Mouse (Mus musculus): Measurements from ENCODE around the gene Gtf2ird1. TPM values are rescaled to one million over a fixed set of nuclear protein-coding genes. Genes with fewer than 3 reads are reported as not detected.
"Not testable (repeated sequence)": the region's sequence is repeated elsewhere in the genome, so short reads cannot be mapped to it uniquely, and the experiment has no call there.

The Gtf2ird1 gene
- polyA plus RNA-seq, 1 experiment from 2014 or later, result 12.9 TPM

GRCm38 (mm10) chr5:134372926-134373658, 83.4 kb downstream of the Gtf2ird1 start:
- no peaks in the 10 kb centered on the region for H3K27me3 ChIP-seq
- 82% methylated on average over 6 of the region's 6 CpGs for WGBS (ENCODE audit: insufficient replicate concordance)
- DNase-seq, result no peak
- H3K4me3 ChIP-seq (replicated peaks), result no peak overlapping the region
- H3K27ac ChIP-seq, result no peak overlapping the region
- H3K4me1 ChIP-seq (replicated peaks), result 0 out of 2 replicates have a peak, but pooled peaks cover 5% of the 10 kb centered on the region
- no peak for ATAC-seq (ENCODE audit: low read depth)
- H3K9ac ChIP-seq, result no peak overlapping the region
- no peaks in the 10 kb centered on the region for H3K9me3 ChIP-seq (replicated peaks)
- no peaks in the 10 kb centered on the region; the same call in 1 of the 2 replicates for H3K36me3 ChIP-seq
- H3K4me2 ChIP-seq, result no peak overlapping the region

GRCm38 (mm10) chr5:134371511-134372289, 84.8 kb downstream of the Gtf2ird1 start:
- ATAC-seq (ENCODE audit: low read depth) (no peak), DNase-seq (no peak)
- Histone ChIP-seq H3K36me3 (no peaks in the 10 kb centered on the region; the same call in 1 of the 2 replicates), H3K27me3 (no peaks in the 10 kb centered on the region), H3K4me2 (no peak overlapping the region), H3K4me1 (replicated peaks) (0 out of 2 replicates have a peak, but pooled peaks cover 5% of the 10 kb centered on the region), H3K27ac (no peak overlapping the region), H3K9me3 (replicated peaks) (no peaks in the 10 kb centered on the region), H3K4me3 (replicated peaks) (no peak overlapping the region), H3K9ac (no peak overlapping the region)
- 69% methylated on average over 5 of the region's 5 CpGs for WGBS (ENCODE audit: insufficient replicate concordance)

- ATAC-seq (ENCODE audit: low read depth) (no peak), DNase-seq (no peak)
- Histone ChIP-seq H3K36me3 (no peaks in the 10 kb centered on the region; the same call in 1 of the 2 replicates), H3K4me2 (no peak overlapping the region), H3K27me3 (no peaks in the 10 kb centered on the region), H3K9me3 (replicated peaks) (no peaks in the 10 kb centered on the region), H3K4me3 (replicated peaks) (no peak overlapping the region), H3K4me1 (replicated peaks) (0 out of 2 replicates have a peak, but pooled peaks cover 5% of the 10 kb centered on the region), H3K27ac (no peak overlapping the region), H3K9ac (no peak overlapping the region)
- 64% methylated on average over 2 of the region's 2 CpGs for WGBS (ENCODE audit: insufficient replicate concordance)
Measured at GRCm38 (mm10) chr5:134370831-134371230, 85.7 kb downstream of the Gtf2ird1 start.

GRCm38 (mm10) chr5:134359101-134359500, 97.4 kb downstream of the Gtf2ird1 start:
- WGBS (ENCODE audit: insufficient replicate concordance), result 79% methylated on average over 4 of the region's 4 CpGs
- H3K36me3 ChIP-seq, result peaks cover 31% of the 10 kb centered on the region

GRCm38 (mm10) chr5:134355372-134355771, 101.1 kb downstream of the Gtf2ird1 start:
- H3K4me3 ChIP-seq (replicated peaks); H3K9ac ChIP-seq; H3K27me3 ChIP-seq; H3K27ac ChIP-seq; H3K9me3 ChIP-seq (replicated peaks); DNase-seq; H3K4me2 ChIP-seq; ATAC-seq (ENCODE audit: low read depth): not testable (repeated sequence)
- H3K4me1 ChIP-seq (replicated peaks), result peaks cover 12% of the 10 kb centered on the region
- peaks cover 23% of the 10 kb centered on the region for H3K36me3 ChIP-seq
- 74% methylated on average over 4 of the region's 4 CpGs for WGBS (ENCODE audit: insufficient replicate concordance)

More at GRCm38 (mm10) chr5:134359101-134359500, 97.4 kb downstream of the Gtf2ird1 start:
- H3K27me3 ChIP-seq, result no peaks in the 10 kb centered on the region
- no peak overlapping the region for H3K27ac ChIP-seq
- no peaks in the 10 kb centered on the region for H3K9me3 ChIP-seq (replicated peaks)
- H3K4me1 ChIP-seq (replicated peaks), result no peaks in the 10 kb centered on the region
- ATAC-seq (ENCODE audit: low read depth), result no peak
- H3K4me2 ChIP-seq, result no peak overlapping the region
- no peak overlapping the region for H3K9ac ChIP-seq
- H3K4me3 ChIP-seq (replicated peaks), result no peak overlapping the region
- DNase-seq, result no peak

- H3K4me1 ChIP-seq (replicated peaks), result peaks cover 14% of the 10 kb centered on the region
- H3K36me3 ChIP-seq, result 0 out of 2 replicates have a peak, but pooled peaks cover under 1% of the 10 kb centered on the region
- H3K9me3 ChIP-seq (replicated peaks), result no peaks in the 10 kb centered on the region
- H3K9ac ChIP-seq, result no peak overlapping the region
- ATAC-seq (ENCODE audit: low read depth) (no peak), DNase-seq (no peak)
- no peak overlapping the region for H3K27ac ChIP-seq
- no peaks in the 10 kb centered on the region for H3K27me3 ChIP-seq
- H3K4me2 ChIP-seq, result no peak overlapping the region
- WGBS (ENCODE audit: insufficient replicate concordance), result 51% methylated on average over 4 of the region's 4 CpGs
- no peak overlapping the region for H3K4me3 ChIP-seq (replicated peaks)
Measured at GRCm38 (mm10) chr5:134353117-134353516, 103.4 kb downstream of the Gtf2ird1 start.

GRCm38 (mm10) chr5:134352527-134353001, 104.0 kb downstream of the Gtf2ird1 start:
- Histone ChIP-seq H3K4me2 (no peak overlapping the region), H3K9ac (no peak overlapping the region), H3K9me3 (replicated peaks) (no peaks in the 10 kb centered on the region), H3K4me3 (replicated peaks) (no peak overlapping the region), H3K27me3 (no peaks in the 10 kb centered on the region), H3K27ac (no peak overlapping the region), H3K36me3 (no peaks in the 10 kb centered on the region), H3K4me1 (replicated peaks) (peaks cover 14% of the 10 kb centered on the region)
- WGBS (ENCODE audit: insufficient replicate concordance), result 48% methylated on average over 3 of the region's 3 CpGs
- ATAC-seq (ENCODE audit: low read depth), result no peak
- no peak for DNase-seq

GRCm38 (mm10) chr5:134350660-134351059, 105.9 kb downstream of the Gtf2ird1 start:
- Histone ChIP-seq H3K4me3 (replicated peaks) (no peak overlapping the region), H3K9me3 (replicated peaks) (0 out of 2 replicates have a peak, but pooled peaks cover 2% of the 10 kb centered on the region), H3K36me3 (no peaks in the 10 kb centered on the region), H3K27me3 (no peaks in the 10 kb centered on the region), H3K4me1 (replicated peaks) (peaks cover 14% of the 10 kb centered on the region), H3K27ac (no peak overlapping the region), H3K9ac (peak overlapping the region; percentile 28; the same call in 1 of the 2 replicates), H3K4me2 (peak overlapping the region; percentile 46)
- 8% methylated on average over 10 of the region's 10 CpGs for WGBS (ENCODE audit: insufficient replicate concordance)
- DNase-seq (peak; percentile 72), ATAC-seq (ENCODE audit: low read depth) (peak; percentile 94)

GRCm38 (mm10) chr5:134347066-134347465, 109.5 kb downstream of the Gtf2ird1 start:
- Histone ChIP-seq H3K4me3 (replicated peaks) (no peak overlapping the region), H3K9me3 (replicated peaks) (0 out of 2 replicates have a peak, but pooled peaks cover 2% of the 10 kb centered on the region), H3K27ac (no peak overlapping the region), H3K36me3 (no peaks in the 10 kb centered on the region), H3K9ac (no peak overlapping the region), H3K4me2 (no peak overlapping the region), H3K27me3 (no peaks in the 10 kb centered on the region), H3K4me1 (replicated peaks) (peaks cover 19% of the 10 kb centered on the region)
- ATAC-seq (ENCODE audit: low read depth) (no peak), DNase-seq (no peak)
- 67% methylated on average over 2 of the region's 2 CpGs for WGBS (ENCODE audit: insufficient replicate concordance)

GRCm38 (mm10) chr5:134345449-134345848, 111.1 kb downstream of the Gtf2ird1 start:
- no peak overlapping the region for H3K9ac ChIP-seq
- no peak overlapping the region for H3K4me3 ChIP-seq (replicated peaks)
- H3K4me2 ChIP-seq, result no peak overlapping the region
- H3K27ac ChIP-seq, result no peak overlapping the region
- no peaks in the 10 kb centered on the region for H3K36me3 ChIP-seq
- 76% methylated on average over 9 of the region's 9 CpGs for WGBS (ENCODE audit: insufficient replicate concordance)
- DNase-seq (no peak), ATAC-seq (ENCODE audit: low read depth) (no peak)
- no peaks in the 10 kb centered on the region for H3K27me3 ChIP-seq
- H3K4me1 ChIP-seq (replicated peaks), result peaks cover 8% of the 10 kb centered on the region
- H3K9me3 ChIP-seq (replicated peaks), result 0 out of 2 replicates have a peak, but pooled peaks cover 2% of the 10 kb centered on the region

- no peak for ATAC-seq (ENCODE audit: low read depth)
- H3K27ac ChIP-seq, result no peak overlapping the region
- no peaks in the 10 kb centered on the region for H3K27me3 ChIP-seq
- H3K4me3 ChIP-seq (replicated peaks), result no peak overlapping the region
- DNase-seq, result no peak
- H3K9ac ChIP-seq, result no peak overlapping the region
- no peak overlapping the region for H3K4me2 ChIP-seq
- 72% methylated on average over 8 of the region's 8 CpGs for WGBS (ENCODE audit: insufficient replicate concordance)
- peaks cover 10% of the 10 kb centered on the region; the same call in 1 of the 2 replicates for H3K4me1 ChIP-seq (replicated peaks)
- 0 out of 2 replicates have a peak, but pooled peaks cover 2% of the 10 kb centered on the region for H3K9me3 ChIP-seq (replicated peaks)
- no peaks in the 10 kb centered on the region for H3K36me3 ChIP-seq
Measured at GRCm38 (mm10) chr5:134344076-134344475, 112.4 kb downstream of the Gtf2ird1 start.
